Mouse (Mus musculus): ENCODE measurements at regions not wholly inside any gene's neighbourhood (a gene's known extent, or its start where the extent isn't known, plus 50 kb on each side); places are given as distances from the start of the nearest gene placed in this dataset.

- DNase-seq (ENCODE audit: low read depth) = no peak
Measured at GRCm38 (mm10) chr2:128432741-128433140, 158.3 kb upstream of the Spdye4c start.

DNA sequence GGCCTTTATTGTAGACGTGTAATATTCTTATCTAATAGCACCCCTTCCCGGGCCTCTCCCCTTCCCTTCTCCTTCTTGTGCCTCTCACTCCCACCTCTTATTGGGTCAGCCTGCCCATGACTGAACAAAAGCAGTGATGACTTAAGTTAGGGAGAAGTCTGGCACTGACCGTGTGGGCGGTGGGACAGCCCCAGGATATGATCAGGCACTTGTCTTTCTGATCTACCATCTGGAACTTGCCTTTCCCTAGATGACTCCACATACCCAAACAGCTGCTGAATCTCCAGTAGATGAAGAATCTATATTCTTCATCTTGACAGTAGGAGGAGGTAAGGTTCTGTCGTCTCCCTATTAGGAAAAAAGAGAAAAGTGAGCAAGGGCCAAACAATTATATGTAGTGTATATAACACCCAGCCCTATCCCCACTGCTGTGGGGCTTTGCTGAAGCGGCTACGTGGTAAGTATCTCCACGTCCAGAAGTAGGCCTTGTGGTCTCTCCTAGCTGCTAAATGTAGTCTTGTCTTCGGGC is 157.4 kb upstream of the Spdye4c start:
- no peak for DNase-seq (ENCODE audit: low read depth)

DNA sequence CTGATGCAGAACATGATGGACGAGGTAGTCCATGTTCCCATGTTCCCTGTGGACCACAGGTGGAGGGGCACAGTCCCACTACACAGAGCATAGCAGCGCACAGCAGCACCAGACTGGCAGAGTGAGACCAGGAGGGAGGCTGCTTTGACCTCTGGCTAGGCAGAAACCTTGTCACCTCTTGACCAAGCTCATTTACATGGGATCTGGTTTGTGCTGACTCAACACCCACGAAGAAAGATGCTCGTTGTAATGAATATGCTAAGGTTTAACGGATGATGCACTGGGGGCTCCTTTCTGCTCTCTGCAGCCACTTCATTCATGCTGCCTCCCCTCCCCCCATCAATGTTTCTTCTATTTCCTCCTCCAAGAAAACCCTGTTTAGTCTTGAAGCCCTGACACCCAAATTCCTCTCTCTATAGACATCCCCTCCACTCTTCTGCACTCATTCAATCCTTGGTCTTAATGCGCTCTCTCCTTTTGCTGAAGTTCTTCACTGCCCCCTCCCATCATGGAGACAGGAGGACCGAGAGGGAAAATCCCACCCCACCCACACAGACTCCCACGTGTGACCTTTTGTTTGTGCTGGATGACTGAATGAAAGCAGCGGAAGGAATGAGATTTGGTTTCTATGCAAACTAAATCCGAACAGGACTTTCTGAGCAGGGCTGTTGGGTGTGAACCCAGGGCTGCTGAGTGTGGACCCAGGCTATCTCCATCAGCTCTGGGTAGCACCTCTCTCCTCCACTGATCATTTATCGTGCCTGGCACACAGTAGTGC is 156.6 kb upstream of the Spdye4c start:
- DNase-seq (ENCODE audit: low read depth) = no peak

DNA sequence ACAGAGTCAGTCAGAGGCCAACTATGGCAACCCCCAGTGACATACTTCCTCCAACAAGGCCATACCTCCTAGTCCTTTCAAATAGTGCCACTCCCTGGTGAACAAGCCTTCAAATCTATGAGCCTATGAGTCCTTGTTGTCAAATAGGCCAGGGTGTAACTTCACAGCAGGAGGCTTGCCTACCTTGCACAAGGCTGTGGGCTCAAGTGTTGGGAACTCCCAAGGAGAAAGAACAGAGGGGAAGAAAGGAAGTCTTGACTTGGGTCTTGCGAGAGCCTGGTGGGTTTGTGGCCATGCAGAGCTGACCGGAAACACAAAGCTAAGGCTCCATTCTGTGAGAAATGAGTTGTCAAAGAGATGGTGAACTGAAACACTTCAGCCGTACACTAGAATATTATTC is 154.6 kb upstream of the Spdye4c start:
- DNase-seq (ENCODE audit: low read depth) = peak; percentile 49

DNA sequence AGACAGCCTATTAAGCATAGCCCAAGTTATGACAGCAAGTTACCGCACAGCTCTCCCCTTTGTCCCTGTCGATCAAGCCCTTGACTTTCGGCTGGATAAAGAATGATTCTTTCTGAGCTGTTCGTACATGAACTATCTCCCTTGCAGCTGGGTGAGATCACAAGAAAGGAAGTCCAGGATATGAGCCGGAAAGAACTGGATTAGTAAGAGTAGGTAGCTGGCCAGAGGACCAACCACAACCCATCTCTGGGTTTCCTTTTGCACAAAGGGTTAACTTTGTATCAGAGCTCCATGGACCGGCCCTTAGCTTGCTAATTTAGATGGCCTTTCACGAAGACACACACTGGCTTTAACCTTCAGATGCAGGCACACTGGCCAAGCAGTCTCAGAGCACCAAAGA is 153.3 kb upstream of the Spdye4c start:
- peak; percentile 74 for DNase-seq (ENCODE audit: low read depth)

DNA sequence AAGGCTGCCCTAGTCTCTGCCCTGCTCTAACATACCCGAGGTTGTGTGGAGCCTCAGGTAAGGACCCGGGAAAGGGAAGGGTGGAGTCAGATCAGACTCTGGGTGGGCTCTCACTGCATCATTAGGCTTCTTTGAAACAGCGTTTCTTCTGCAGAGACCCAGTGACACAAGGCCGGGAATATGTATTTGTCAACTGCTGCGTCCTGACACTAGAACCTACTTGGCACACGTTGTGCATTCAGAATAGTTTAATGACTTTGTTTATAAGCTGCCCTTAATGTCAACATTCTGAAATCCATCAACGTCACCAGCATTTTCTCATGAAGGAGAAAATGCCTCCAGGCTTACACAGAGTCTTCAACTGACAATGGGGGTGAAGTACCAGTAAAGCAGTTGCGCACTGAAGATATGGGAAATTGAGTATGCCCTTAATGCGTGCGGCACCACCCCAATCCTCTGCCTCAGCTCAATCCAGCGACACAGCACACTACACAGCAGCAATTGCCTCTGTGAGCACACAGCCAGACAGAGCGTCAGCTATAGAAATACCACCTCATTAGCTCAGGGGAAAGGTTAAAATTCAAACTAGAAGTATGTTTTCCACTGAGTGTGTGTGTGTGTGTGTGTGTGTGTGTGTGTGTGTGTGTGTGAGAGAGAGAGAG is 152.7 kb upstream of the Spdye4c start:
- DNase-seq (ENCODE audit: low read depth) = no peak

GRCm38 (mm10) chr2:128438897-128439296 is 152.1 kb upstream of the Spdye4c start:
- DNase-seq (ENCODE audit: low read depth) = no peak

GRCm38 (mm10) chr2:128444599-128445011 is 146.4 kb upstream of the Spdye4c start:
- no peak for DNase-seq (ENCODE audit: low read depth)

DNA sequence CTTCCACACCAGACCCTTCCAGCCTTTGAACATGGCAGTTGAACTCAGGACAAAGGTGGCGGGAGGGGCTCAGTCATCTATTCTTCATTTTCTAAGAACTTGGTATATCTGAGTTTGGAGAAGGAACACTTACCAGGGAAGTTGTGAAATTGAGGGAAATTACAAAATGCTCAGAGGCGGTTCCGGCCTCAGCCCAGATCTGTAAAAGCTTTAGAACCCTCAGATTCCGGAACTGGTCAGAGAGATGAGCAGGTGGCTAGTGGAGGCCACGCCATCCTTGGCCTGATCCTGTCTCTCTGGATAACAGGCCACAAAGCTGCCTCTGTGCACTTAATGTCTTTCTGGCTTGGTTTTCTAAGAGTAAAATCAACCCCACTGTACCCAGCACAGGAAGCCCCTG is 145.6 kb upstream of the Spdye4c start:
- peak; percentile 84 for DNase-seq (ENCODE audit: low read depth)

- no peak for DNase-seq (ENCODE audit: low read depth)
Measured at GRCm38 (mm10) chr2:128449294-128449693, 141.7 kb upstream of the Spdye4c start.

DNA sequence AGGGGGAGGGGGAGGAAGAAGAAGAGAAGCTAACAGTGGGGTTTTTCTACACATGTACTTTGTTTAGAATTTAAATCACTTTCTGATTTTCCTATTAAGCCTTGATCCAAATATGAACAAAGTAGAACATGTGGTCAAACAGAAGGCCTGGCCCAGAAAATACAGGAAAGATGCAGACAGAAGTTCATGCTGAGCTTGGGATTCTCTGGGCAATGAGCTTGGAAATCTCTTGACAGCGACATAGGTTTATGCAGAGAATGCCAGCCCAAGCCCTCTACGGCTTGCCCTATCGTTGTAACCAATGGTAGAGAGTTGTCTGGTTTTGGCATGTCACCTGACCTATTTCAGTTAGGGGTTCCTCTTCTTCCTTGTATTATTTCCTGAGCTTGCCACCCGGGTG is 141.0 kb upstream of the Spdye4c start:
- DNase-seq (ENCODE audit: low read depth) = no peak

- DNase-seq (ENCODE audit: low read depth) = peak; percentile 88
Measured at GRCm38 (mm10) chr2:128451554-128452239, 139.3 kb upstream of the Spdye4c start.

DNA sequence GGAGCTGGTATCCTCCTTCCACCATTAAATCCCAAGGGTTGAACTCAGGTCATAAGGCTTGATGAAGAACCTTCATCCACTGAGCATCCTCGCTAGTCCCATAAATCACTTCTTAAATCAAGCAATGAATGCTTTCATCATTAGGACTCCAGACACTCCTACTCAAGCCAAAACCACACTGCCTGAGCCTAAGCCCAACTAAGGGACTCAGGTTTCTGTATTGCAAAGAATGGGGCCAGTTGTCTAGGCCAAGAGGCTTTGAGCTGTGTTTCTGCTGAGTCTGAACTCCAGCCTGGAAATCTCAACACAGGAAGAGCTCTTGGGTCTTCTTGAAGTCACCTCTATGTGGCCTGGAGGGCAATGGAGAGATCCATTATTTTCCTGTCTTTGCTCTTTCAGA is 138.4 kb upstream of the Spdye4c start:
- DNase-seq (ENCODE audit: low read depth) = no peak

DNA sequence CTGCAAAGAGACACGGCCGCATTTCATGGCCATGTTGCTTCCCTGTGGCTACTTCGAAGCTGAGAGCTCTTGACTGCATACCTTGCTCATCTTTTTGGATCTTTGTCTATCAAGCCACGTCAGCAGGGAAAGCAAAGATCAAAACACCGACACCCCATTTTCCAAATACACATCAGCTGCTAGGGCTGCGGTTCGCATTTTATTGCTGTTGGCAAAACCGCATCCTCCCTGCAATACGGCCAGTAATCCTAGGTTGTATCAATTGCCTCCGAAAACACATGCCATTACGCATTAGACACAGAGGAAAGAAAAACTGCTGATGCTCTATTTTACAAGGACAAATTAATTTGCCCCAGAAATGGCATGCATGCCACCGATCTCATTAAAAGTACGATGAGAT is 136.5 kb upstream of the Spdye4c start:
- DNase-seq (ENCODE audit: low read depth) = no peak

GRCm38 (mm10) chr2:128457591-128458209 is 133.3 kb upstream of the Spdye4c start:
- DNase-seq (ENCODE audit: low read depth) = peak; percentile 32

DNA sequence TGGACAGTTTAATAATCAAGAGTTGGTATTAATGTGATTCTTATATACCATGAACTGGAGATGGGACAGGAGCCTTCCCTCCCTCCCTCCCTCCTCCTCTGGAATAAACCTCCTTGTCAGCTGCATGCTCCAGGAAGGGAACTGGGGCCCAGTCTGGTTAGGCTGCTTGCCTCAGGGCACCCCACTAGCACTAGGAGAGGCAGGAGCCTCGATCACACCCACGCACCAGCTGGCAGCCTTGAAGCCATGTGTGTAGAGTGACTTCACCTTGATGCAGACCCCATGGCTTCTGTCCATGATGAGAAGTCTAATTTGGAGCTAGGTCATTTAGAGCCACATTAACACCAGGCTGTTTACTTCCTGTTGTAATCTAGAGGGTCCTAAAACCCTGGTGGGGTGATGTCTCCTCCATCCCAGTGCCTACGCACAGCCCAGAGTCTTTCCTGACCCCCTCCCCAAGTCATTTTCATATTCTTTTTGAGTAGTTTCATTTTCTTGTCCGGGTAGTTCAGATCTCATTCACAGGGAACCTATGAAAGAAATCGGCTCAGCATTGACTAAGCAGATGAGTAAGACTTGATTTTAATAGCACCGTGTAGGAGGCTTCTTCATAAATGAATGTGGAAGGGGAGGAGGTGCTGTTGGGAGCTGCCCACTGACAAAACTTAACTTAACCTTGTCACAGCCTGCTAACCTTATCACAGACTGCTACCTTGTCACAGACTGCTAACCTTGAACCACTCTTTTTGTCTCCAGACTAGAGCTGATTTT is 125.6 kb upstream of the Spdye4c start:
- DNase-seq (ENCODE audit: low read depth) = no peak

DNA sequence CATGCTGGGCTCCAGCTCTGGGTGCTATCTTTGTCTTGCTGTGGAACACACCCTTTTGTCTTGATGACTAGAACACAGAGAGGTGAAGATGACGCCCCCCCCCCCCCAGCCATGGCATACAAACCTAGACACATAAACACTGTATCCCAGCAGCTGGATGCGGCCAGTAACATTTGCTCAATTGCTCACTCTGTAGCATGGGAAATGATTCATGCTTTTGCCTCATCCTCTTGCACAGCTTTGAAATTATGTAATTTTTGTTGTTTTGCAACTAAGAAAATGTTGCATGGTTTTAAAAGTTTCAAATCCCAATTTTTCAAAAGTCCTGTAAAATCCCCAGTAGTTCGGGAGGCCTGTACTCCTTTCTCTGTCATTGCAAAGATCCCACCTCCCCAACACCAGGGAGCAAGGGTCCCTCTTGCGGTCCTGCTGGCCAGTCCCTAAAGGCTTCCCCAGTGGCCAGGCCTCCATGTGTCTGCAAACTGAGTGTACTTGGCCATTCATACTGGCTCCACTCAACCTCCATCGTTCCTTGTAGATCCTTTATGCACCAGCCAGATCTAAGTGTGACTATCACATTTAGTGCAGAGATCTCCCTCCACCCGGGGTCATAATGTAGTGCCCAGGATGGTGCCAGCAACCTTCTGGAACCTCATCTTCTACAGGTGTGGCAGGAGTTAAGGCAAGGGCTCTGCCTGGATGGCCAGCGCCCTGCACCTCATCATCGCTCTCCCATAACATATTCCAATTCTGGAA is 123.3 kb upstream of the Spdye4c start:
- peak; percentile 74 for DNase-seq (ENCODE audit: low read depth)

GRCm38 (mm10) chr2:128468323-128468722 is 122.7 kb upstream of the Spdye4c start:
- no peak for DNase-seq (ENCODE audit: low read depth)

- DNase-seq (ENCODE audit: low read depth) = no peak
Measured at GRCm38 (mm10) chr2:128470351-128470750, 120.7 kb upstream of the Spdye4c start.

DNA sequence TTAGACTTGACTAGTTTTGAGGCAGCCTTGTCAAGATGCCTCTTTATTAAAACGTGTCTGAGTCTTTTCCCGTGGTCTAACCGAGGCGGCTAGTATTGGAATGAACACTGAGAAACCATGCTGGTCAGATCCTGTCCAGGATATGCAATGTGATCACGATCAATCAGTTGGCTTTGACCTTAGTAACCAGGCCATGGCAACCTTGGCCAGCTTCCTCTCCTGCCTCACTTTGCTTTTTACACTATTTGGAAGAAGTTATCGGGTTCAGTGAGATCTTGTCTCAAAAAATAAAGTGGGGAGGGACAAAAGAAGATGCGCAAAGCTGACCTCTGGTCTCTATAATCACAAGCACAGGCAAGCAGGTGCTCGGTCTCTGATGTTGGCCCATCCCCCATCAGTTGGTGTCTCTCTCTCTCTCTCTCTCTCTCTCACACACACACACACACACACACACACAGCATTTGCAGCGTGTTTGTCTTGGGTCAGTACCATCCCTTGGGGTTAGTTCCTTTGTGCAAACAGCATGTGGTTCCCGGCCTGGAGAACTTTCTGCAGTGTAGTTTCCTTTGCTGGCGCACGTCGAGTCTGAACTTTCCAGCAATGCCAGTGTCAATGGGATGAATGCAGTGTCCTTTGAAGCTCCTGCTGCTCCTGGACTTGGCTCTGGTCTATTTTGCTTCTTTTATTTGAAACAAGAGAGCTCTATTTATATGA is 117.6 kb upstream of the Spdye4c start:
- no peak for DNase-seq (ENCODE audit: low read depth)
